Mouse (Mus musculus): ENCODE results near the gene Ubc.

The Ubc gene

DNA sequence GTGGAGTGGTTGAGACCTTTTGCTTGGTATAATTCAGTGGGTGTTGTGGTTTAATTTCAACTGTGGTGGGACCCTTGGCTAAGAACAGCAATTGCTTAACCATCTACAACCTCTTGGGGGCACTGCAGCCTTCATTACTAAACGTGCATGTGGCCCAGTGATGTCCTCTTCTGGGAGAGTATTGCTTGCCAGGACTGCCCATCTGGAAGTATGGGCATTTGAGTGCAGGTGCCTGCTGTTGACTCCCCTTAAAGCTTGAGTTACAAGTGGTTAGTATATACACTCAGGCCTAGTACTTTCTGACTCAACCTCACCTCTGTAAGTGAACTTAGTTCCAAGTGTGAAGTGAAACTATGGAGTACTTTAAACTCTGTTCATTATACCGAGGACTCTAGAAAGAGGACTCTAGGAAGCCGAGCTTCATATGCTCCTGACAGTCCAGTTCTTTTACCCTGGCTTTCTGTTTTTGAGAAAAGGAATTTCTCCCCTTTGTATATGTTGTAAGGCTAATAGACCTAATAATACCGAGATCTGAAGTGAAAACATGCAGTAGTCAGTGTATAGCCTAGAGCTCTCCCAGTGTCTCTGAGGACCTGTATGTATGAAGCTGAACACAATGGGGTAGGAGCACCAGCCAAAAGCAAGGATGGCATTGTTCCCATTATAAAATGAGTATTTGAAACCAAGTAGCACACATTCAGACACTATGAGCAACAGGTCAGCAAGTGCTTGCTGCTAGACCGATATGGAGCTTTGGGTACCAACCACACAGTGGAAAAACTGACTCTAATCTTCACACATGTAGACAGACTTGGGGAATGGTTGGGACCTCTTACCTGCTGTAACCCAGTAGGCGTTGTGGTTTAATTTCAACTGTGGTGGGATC lies 7.1 kb downstream of the Ubc start:
- peak; percentile 40 for DNase-seq (ENCODE audit: low spot score)

- DNase-seq (ENCODE audit: low spot score), result no peak
Observed at GRCm38 (mm10) chr5:125381954-125382672, 7.9 kb downstream of the Ubc start.

GRCm38 (mm10) chr5:125378919-125379318 lies 11.1 kb downstream of the Ubc start:
- DNase-seq (ENCODE audit: low spot score), result no peak

DNA sequence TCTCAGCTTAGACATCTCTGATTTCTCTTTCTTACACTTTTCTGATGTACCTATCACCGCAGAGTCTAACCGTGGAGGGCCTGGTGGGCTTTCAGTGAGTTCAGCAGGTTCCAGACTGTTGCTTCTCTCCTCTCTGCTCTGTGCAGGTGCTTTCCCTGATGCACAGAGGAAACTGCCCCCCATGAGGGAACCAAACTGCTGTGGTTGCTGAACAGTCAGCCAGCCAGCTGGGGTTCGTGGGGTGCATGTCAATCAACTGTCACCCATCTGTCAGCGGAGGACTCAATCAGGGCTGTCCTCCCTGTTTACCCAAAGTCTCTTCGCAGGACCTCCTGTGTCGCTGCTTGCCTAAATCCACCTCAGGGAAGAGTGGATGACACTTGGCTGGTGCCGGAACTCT lies 12.8 kb downstream of the Ubc start:
- DNase-seq (ENCODE audit: low spot score), result no peak

DNA sequence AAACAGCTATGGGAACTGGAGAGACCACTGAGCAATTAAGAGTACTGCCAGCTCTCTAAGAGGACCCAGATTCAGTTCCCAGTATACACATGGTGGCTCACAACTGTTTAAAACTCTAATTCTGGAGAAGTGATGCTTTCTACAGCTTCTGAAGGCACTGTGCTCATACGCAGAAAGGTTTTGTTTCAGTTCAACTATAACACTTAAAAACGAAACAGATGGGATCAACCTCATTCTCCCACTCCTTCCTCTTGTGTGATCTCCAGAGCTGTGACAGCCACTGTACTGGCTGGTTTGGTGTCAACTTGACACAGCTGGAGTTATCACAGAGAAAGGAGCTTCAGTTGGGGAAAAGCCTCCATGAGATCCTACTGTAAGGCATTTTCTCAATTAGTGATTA lies 14.1 kb downstream of the Ubc start:
- DNase-seq (ENCODE audit: low spot score), result no peak

DNA sequence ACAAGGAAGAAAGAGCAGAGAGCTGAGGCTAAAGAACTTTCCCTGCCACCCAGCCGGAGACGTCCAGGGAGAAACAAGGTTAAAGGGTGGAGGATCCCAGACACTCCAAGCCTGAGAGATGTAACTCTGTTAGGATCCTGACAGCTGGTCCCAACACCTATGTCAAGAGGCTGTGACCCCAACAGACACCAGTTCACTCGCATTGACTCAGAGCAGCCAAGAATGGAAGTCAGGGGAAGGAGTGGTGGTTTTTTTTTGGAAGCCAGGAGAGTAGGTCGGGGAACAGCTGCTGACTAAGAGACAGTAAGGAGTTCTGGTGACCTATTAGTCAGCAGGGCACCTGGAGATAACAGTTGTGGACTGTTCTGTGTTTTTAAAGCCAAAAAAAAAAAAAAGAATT lies 18.0 kb downstream of the Ubc start:
- no peak for DNase-seq (ENCODE audit: low spot score)

DNA sequence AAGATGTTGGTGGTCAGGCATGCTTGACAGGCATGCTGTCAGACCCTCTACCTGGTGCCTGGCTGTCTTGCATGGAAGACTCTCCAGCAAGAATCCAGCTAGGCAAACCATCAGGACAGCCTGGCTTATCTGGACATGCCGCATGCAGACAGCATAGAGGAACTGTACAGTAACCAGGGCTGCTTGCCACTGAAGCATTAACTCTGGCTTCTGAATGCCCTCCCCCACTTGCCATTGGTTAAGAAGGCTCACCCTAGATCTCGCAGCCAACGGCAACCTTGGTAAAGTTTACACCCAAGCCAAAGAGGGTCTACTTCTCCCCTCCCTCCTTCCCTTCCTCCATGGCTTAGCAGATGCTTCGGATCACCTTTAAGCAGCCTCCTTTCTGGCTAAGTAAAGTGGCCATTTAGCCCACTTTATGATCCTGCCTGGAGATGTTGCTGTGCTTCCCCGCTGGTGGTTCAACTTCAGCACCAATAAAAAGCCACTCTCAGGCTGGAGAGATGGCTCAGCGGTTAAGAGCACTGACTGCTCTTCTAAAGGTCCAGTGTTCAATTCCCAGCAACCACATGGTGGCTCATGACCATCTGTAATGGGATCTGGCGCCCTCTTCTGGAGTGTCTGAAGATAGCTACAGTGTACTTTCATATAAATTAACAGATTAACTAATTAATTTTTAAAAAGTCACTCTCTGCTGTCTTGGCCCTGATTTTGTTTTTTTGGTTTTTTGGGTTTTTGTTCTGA lies 18.9 kb downstream of the Ubc start:
- no peak for DNase-seq (ENCODE audit: low spot score)

GRCm38 (mm10) chr5:125368568-125368967 lies 21.4 kb downstream of the Ubc start:
- peak; percentile 43 for DNase-seq (ENCODE audit: low spot score)

DNA sequence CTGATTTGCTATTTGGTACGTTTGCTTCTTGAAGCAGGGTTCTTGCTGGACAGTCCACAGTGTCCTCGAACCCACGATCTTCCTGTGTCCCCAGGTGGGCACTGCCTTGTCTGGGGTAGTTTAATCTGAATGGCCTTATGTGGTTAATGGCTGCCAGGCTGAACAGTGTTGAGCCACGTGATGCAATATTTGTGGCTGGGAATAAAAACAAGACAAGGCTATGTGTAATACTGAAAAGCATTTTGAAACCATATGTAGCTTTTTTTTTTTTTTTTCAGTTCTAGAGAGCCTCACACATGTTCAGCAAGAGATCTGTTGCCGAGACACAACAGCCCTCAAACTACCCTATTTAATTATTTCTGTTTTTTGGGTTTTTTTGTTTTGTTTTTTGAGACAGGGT lies 21.8 kb downstream of the Ubc start:
- DNase-seq (ENCODE audit: low spot score), result no peak

- DNase-seq (ENCODE audit: low spot score), result no peak
Observed at GRCm38 (mm10) chr5:125364851-125365429, 25.1 kb downstream of the Ubc start.

DNA sequence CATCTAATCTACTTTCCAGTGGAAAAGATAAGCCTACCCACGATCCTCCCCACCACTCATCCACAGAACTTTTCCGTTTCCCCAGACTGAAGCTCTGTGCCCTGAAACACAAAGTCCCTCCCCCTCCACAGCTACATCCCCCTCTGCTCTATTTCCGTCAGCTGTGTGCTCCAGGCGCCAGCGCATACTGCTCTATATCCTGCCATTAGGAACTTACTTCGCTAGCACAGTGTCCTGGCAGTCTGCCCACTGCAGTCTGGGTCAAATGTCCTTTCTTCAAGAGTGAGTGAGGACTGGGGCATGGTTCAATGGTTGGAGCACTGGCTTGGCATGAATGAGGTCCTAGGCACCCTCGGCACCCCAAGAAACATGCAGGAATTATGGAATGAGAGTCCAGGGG lies 26.1 kb downstream of the Ubc start:
- no peak for DNase-seq (ENCODE audit: low spot score)

- DNase-seq (ENCODE audit: low spot score), result no peak
Observed at GRCm38 (mm10) chr5:125360981-125361510, 29.0 kb downstream of the Ubc start.

DNA sequence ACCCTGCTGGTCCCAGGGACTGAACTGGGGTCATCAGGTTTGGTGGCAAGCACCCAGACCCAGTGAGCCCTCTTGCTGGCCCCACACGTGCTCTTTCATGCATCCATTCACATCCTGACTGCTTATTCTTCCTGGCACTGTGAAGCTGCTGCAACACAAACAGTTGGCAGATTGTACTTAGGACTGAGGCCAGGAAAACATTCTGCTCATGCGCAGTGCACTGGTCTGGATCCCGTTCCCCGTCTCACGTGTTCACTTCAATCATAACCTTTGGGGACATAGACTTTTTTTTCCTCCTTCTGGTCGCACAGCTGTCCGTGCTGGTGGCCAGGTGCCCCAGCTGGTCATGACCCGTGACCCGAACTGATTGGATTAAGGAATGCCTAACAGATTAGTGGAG lies 29.4 kb downstream of the Ubc start:
- DNase-seq (ENCODE audit: low spot score), result no peak

- no peak for DNase-seq (ENCODE audit: low spot score)
Observed at GRCm38 (mm10) chr5:125358270-125358608, 31.8 kb downstream of the Ubc start.

- DNase-seq (ENCODE audit: low spot score), result no peak
Observed at GRCm38 (mm10) chr5:125357543-125358269, 32.3 kb downstream of the Ubc start.

- no peak for DNase-seq (ENCODE audit: low spot score)
Observed at GRCm38 (mm10) chr5:125355650-125356049, 34.4 kb downstream of the Ubc start.

DNA sequence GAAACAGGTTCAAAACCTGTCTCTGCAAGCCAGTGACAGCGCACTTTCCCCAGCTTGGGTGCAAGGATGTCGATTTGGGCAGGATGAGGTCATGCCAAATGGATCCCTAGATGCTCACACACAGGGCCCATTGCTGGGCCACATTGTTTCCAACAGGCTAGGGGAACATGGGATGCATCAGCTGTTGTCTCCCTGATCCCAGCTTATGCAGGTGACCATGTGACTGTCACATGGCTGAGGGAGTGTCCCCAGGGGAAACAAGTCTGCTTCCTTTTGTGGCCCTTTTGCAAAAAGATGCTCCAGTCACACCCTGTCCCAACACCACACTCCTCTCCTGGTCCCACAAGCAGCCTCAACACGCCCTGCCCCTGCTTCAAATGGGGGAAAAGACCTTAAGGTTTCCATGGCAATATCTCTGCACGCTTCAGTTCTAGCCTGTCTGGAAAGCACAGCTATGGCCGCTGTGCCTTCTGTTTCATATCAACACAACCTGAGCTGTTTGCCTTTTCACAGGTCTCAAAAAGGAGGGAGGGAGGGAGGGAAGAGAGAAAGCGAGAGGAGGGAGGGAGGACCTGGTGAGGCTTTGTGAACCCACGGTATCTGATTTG lies 35.0 kb downstream of the Ubc start:
- no peak for DNase-seq (ENCODE audit: low spot score)

- no peak for DNase-seq (ENCODE audit: low spot score)
Observed at GRCm38 (mm10) chr5:125352781-125353294, 37.2 kb downstream of the Ubc start.

DNA sequence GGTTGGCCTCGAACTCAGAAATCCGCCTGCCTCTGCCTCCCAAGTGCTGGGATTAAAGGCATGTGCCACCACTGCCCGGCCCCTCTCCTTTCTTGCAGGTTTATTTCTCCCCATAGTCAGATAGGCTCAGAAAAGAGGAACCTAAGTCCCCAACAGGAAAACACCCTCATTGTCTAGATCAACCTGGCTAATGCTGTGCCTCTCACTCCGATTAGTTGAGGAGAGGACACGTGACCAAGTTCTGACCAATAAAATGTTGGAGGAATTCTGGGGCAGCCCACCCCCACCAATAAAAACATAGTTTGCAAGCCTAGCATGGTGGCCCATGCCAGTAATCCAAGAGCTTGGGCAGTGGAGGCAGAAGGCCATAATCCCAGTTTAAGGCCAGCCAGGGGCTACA lies 38.1 kb downstream of the Ubc start:
- DNase-seq (ENCODE audit: low spot score), result no peak

DNA sequence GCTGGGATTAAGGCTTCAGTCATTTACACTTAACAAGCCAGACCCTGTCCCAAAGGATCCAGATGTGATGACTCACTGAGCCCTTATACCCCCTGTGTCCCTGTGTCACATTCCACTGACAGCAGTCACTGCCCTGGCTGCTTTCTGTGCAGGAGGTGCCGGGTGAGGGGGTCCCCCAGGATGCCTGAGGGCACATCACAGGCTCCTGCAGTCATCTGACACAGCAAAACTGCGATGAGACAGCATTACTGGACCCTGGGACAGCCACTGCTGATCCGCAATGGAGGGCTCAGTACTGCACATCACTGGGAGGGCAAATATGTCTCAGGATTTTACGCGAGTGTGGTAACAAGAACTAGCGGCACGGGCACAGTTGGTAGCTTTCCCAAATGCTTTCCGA lies 38.9 kb downstream of the Ubc start:
- DNase-seq (ENCODE audit: low spot score), result no peak

DNA sequence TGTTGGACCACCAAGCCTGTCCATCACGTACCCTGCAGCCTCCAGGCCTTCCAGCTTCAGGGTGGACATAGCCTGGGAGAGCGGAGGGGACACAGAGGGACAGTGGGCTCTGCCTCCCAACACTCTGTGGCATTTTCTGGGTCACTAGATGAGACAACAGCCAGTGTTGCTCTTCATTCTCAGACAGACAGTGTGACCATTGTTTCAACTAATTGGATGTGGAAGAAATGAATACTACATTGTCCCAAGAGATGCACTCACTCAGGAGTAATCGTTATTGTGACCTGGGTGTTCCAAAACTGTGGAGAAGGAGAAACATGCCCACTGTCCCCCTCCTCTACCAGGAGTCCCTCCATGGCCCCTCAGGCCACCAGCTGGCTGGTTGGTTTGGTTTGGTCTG lies 40.6 kb downstream of the Ubc start:
- no peak for DNase-seq (ENCODE audit: low spot score)
